Mouse (Mus musculus) MEL (cell line): ENCODE measurements at regions not wholly inside any gene's neighbourhood (a gene's known extent, or its start where the extent isn't known, plus 50 kb on each side); places are given as distances from the start of the nearest gene placed in this dataset.

ENCODE experiments used
- DNase-seq: peaks from one replicate; pipeline ENCODE4 v3.0.0; 2011; ENCODE audit warnings: low read depth, low spot score
- H3K27ac ChIP-seq: 2 replicates; pipeline ENCODE4 v1.5.1; 2012; ENCODE audit warnings: low read depth, mild to moderate bottlenecking, control low read depth, low read length, moderate library complexity; ENCODE audit not compliant: control insufficient read depth
- H3K27me3 ChIP-seq, 2 experiments: fragments of 150-350 bp in 1 of 2; sonication (generic) in 1 of 2; 2 replicates each; pipeline ENCODE4 v1.6.1; 2012; ENCODE audit warnings: low read length in 2 of 2, mild to moderate bottlenecking in 2 of 2, improper control_type of control experiment in 1 of 2, moderate library complexity in 1 of 2; ENCODE audit not compliant: insufficient read depth in 2 of 2, control insufficient read depth in 1 of 2
- H3K36me3 ChIP-seq, 2 experiments: 2 replicates each; pipeline ENCODE4 v1.6.1; 2012 to 2014; ENCODE audit warnings: low read length in 2 of 2, improper control_type of control experiment in 1 of 2, inconsistent platforms in 1 of 2, mild to moderate bottlenecking in 1 of 2; ENCODE audit not compliant: insufficient read depth in 2 of 2, control insufficient read depth in 1 of 2
- H3K4me1 ChIP-seq, 2 experiments: fragments of 150-350 bp in 1 of 2; sonication (generic) in 1 of 2; 2 replicates each; pipeline ENCODE4 v1.6.1; 2012; ENCODE audit warnings: low read length in 2 of 2, improper control_type of control experiment in 1 of 2, mild to moderate bottlenecking in 1 of 2; ENCODE audit not compliant: insufficient read depth in 2 of 2, control insufficient read depth in 1 of 2
- H3K4me3 ChIP-seq, 2 experiments: fragments of 150-350 bp in 1 of 2; sonication (generic) in 1 of 2; 2 replicates each; pipeline ENCODE4 v1.5.1; 2012; ENCODE audit warnings: low read depth in 2 of 2, low read length in 2 of 2, mild to moderate bottlenecking in 2 of 2, moderate library complexity in 2 of 2, control low read depth in 1 of 2, improper control_type of control experiment in 1 of 2; ENCODE audit not compliant: control insufficient read depth in 1 of 2, insufficient read depth in 1 of 2
- H3K79me2 ChIP-seq: 2 replicates; pipeline ENCODE4 v1.6.1; 2012; ENCODE audit warnings: mild to moderate bottlenecking, low read length, moderate library complexity; ENCODE audit not compliant: control insufficient read depth, poor library complexity, insufficient read depth
- H3K9ac ChIP-seq: 2 replicates; pipeline ENCODE4 v1.6.1; 2012; ENCODE audit warnings: low read depth, mild to moderate bottlenecking, control low read depth, low read length, moderate library complexity; ENCODE audit not compliant: control insufficient read depth, poor library complexity, severe bottlenecking
- H3K9me3 ChIP-seq: fragments of 150-350 bp; sonication (generic); replicated peaks from 2 replicates; pipeline ENCODE4 v1.6.1; 2012; ENCODE audit warnings: mild to moderate bottlenecking, low read length, improper control_type of control experiment, moderate library complexity; ENCODE audit not compliant: insufficient read depth
- BHLHE40 ChIP-seq: IDR thresholded peaks from 2 replicates; pipeline ENCODE4 v1.6.1; 2012; ENCODE audit warnings: low read depth, mild to moderate bottlenecking, inconsistent platforms, low read length, improper control_type of control experiment, borderline replicate concordance
- CHD1 ChIP-seq: IDR thresholded peaks from 2 replicates; pipeline ENCODE4 v1.6.1; 2012; ENCODE audit warnings: low read depth, mild to moderate bottlenecking, inconsistent platforms, low read length, improper control_type of control experiment
- CTCF ChIP-seq, 3 experiments: IDR thresholded peaks in 2 of 3; conservative IDR thresholded peaks in 1 of 3; 2 replicates each; pipeline ENCODE4 v1.5.1; 2011 to 2012; ENCODE audit warnings: low read length in 3 of 3, low read depth in 2 of 3, mild to moderate bottlenecking in 2 of 3, improper control_type of control experiment in 1 of 3, inconsistent platforms in 1 of 3, mixed read lengths in 1 of 3, moderate library complexity in 1 of 3; ENCODE audit not compliant: control insufficient read depth in 1 of 3, insufficient read depth in 1 of 3, poor library complexity in 1 of 3, severe bottlenecking in 1 of 3
- ELF1 ChIP-seq: IDR thresholded peaks from 2 replicates; pipeline ENCODE4 v1.6.1; 2014; ENCODE audit warnings: low read depth, mild to moderate bottlenecking, inconsistent platforms, low read length, improper control_type of control experiment, moderate library complexity
- GATA1 ChIP-seq: IDR thresholded peaks from 2 replicates; pipeline ENCODE4 v1.6.1; 2011; ENCODE audit warnings: low read depth, low read length, improper control_type of control experiment
- HCFC1 ChIP-seq: IDR thresholded peaks from 2 replicates; pipeline ENCODE4 v1.6.1; 2012; ENCODE audit warnings: low read depth, mild to moderate bottlenecking, inconsistent platforms, low read length, improper control_type of control experiment, moderate library complexity
- MAX ChIP-seq: IDR thresholded peaks from 2 replicates; pipeline ENCODE4 v1.6.1; 2011; ENCODE audit warnings: low read length, improper control_type of control experiment
- MAZ ChIP-seq: IDR thresholded peaks from 2 replicates; pipeline ENCODE4 v1.6.1; 2012; ENCODE audit warnings: low read depth, mild to moderate bottlenecking, inconsistent platforms, low read length, improper control_type of control experiment
- MEF2A ChIP-seq: IDR thresholded peaks from 2 replicates; pipeline ENCODE4 v1.6.1; 2014; ENCODE audit warnings: low read depth, mild to moderate bottlenecking, inconsistent platforms, low read length, improper control_type of control experiment; ENCODE audit not compliant: poor library complexity, insufficient replicate concordance, severe bottlenecking; ENCODE audit errors: extremely low read depth
- MXI1 ChIP-seq: IDR thresholded peaks from 2 replicates; pipeline ENCODE4 v1.6.1; 2011; ENCODE audit warnings: mild to moderate bottlenecking, low read depth, low read length, improper control_type of control experiment
- NELFE ChIP-seq: IDR thresholded peaks from 2 replicates; pipeline ENCODE4 v1.6.1; 2011; ENCODE audit warnings: low read depth, low read length, improper control_type of control experiment
- NRF1 ChIP-seq: IDR thresholded peaks from 2 replicates; pipeline ENCODE4 v1.6.1; 2014; ENCODE audit warnings: low read depth, mild to moderate bottlenecking, inconsistent platforms, low read length, improper control_type of control experiment, moderate library complexity; ENCODE audit not compliant: poor library complexity, insufficient read depth, severe bottlenecking
- RAD21 ChIP-seq: IDR thresholded peaks from 2 replicates; pipeline ENCODE4 v1.6.1; 2011; ENCODE audit warnings: mild to moderate bottlenecking, low read depth, low read length, improper control_type of control experiment
- RCOR1 ChIP-seq: IDR thresholded peaks from 2 replicates; pipeline ENCODE4 v1.6.1; 2012; ENCODE audit warnings: low read depth, mild to moderate bottlenecking, inconsistent platforms, low read length, improper control_type of control experiment
- SIN3A ChIP-seq: IDR thresholded peaks from 2 replicates; pipeline ENCODE4 v1.6.1; 2012; ENCODE audit warnings: low read length, improper control_type of control experiment, inconsistent platforms
- TAL1 ChIP-seq: IDR thresholded peaks from 2 replicates; pipeline ENCODE4 v1.6.1; 2012; ENCODE audit warnings: mild to moderate bottlenecking, inconsistent platforms, low read length, moderate library complexity, mixed read lengths
- TBP ChIP-seq: IDR thresholded peaks from 2 replicates; pipeline ENCODE4 v1.8.0; 2011; ENCODE audit warnings: low read depth, low read length, improper control_type of control experiment
- UBTF ChIP-seq: IDR thresholded peaks from 2 replicates; pipeline ENCODE4 v1.6.1; 2012; ENCODE audit warnings: low read depth, mild to moderate bottlenecking, inconsistent platforms, low read length, improper control_type of control experiment, moderate library complexity, borderline replicate concordance; ENCODE audit not compliant: insufficient read depth
- USF1 ChIP-seq: IDR thresholded peaks from 2 replicates; pipeline ENCODE4 v1.6.1; 2014; ENCODE audit warnings: low read depth, mild to moderate bottlenecking, inconsistent platforms, low read length, improper control_type of control experiment, moderate library complexity
- USF2 ChIP-seq, 2 experiments: IDR thresholded peaks; 2 replicates each; pipeline ENCODE4 v1.6.1; 2011 to 2012; ENCODE audit warnings: improper control_type of control experiment in 2 of 2, low read length in 2 of 2, borderline replicate concordance in 1 of 2, inconsistent platforms in 1 of 2, low read depth in 1 of 2, mild to moderate bottlenecking in 1 of 2; ENCODE audit not compliant: insufficient read depth in 1 of 2
- ZC3H11A ChIP-seq: IDR thresholded peaks from 2 replicates; pipeline ENCODE4 v1.6.1; 2012; ENCODE audit warnings: low read depth, mild to moderate bottlenecking, inconsistent platforms, low read length, improper control_type of control experiment
- ZKSCAN1 ChIP-seq: IDR thresholded peaks from 2 replicates; pipeline ENCODE4 v1.6.1; 2012; ENCODE audit warnings: low read depth, mild to moderate bottlenecking, inconsistent platforms, low read length, improper control_type of control experiment, moderate library complexity

- Histone ChIP-seq H3K27ac (no peak overlapping the region), H3K9ac (no peak overlapping the region), H3K79me2 (no peaks in the 10 kb centered on the region), H3K4me1 (no peaks in the 10 kb centered on the region), H3K9me3 (no peaks in the 10 kb centered on the region), H3K4me3 (no peak overlapping the region), H3K36me3 (peaks cover 0 to 3% of the 10 kb centered on the region in 2 experiments; a peak in 2 of 4 replicates)
- TF ChIP-seq HCFC1 (no peak), MAZ (no peak), RCOR1 (no peak), BHLHE40 (no peak), CHD1 (no peak), MEF2A (no peak), RAD21 (no peak), ZC3H11A (no peak), ZKSCAN1 (no peak), USF1 (no peak), GATA1 (no peak)
- TF ChIP-seq, all 39 proteins: peak for 0
- no peak for DNase-seq
- no peaks in the 10 kb centered on the region for H3K27me3 ChIP-seq
Observed at GRCm38 (mm10) chr15:67546896-67547400, 1046.2 kb upstream of the Lrrc6 start.

- no peaks in the 10 kb centered on the region for H3K27me3 ChIP-seq
- H3K4me1 ChIP-seq = no peaks in the 10 kb centered on the region
- peaks cover 0 to 3% of the 10 kb centered on the region in 2 experiments; a peak in 2 of 4 replicates for H3K36me3 ChIP-seq
- no peak overlapping the region for H3K27ac ChIP-seq
- TF ChIP-seq TBP = no peak
- TF ChIP-seq CTCF (IDR thresholded peaks at IDR 0.05 in 2 of 3, conservative IDR thresholded peaks at IDR 0.05 in 1 of 3; ENCODE audit: control insufficient read depth in 1 of 3, insufficient read depth in 1 of 3, low read depth in 2 of 3, low read length in 3 of 3, poor library complexity in 1 of 3, severe bottlenecking in 1 of 3) = no peak
- no peak for TF ChIP-seq ELF1
- no peak for TF ChIP-seq NRF1
- no peak for TF ChIP-seq BHLHE40
- no peak for TF ChIP-seq TAL1
- TF ChIP-seq MAZ = no peak
- TF ChIP-seq UBTF = no peak
- TF ChIP-seq SIN3A = no peak
- TF ChIP-seq MXI1 = no peak
- no peak for TF ChIP-seq USF2 (IDR thresholded peaks at IDR 0.05; ENCODE audit: borderline replicate concordance in 1 of 2, insufficient read depth in 1 of 2, low read depth in 1 of 2, low read length in 2 of 2)
- no peak for TF ChIP-seq HCFC1
- no peak for TF ChIP-seq NELFE
- TF ChIP-seq MAX = no peak
- H3K9ac ChIP-seq = no peak overlapping the region
- H3K79me2 ChIP-seq = no peaks in the 10 kb centered on the region
- no peak overlapping the region for H3K4me3 ChIP-seq
- H3K9me3 ChIP-seq = no peaks in the 10 kb centered on the region
- DNase-seq = no peak
Observed at GRCm38 (mm10) chr15:67545745-67546144, 1045.0 kb upstream of the Lrrc6 start.
